Comparison of ENCODE assay signal across 13 mouse cellular contexts in the genomic region with DNA sequence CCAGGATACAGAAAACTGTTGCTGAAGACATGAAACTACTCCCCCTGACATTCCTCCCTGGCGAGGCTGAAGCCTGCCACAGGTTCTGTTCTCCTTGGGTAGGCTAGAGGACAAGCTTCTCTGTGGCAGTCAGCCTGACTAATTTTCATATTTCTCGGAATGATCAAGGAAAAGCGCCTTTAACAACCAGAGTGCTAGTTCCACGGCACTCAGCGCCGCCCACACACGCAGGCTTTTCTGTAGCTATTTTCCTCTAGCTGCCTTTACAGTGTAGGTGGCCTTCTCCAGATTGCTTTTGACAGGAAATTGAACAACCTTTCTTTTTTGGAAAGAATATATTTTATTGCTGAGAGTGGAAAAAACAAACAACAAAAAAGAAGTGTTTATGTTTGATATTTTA.
A peak's percentile ranks its signal among the peaks of the same experiment; 100 is the strongest.
DNase-seq lines count a peak whose midpoint lies in the region; ATAC-seq and TF ChIP-seq lines count a peak whose summit lies in the region.
"Had no signal": no experiment of that assay in that cellular context is flagged by ENCODE, and none has a peak within 500 bp of the region (broad histone marks: within the 10 kb centered on the region; RNA-seq: fewer than 3 reads in every experiment).

No protein-coding gene starts in this region.

- H3K9ac ChIP-seq in heart, embryonic 11.5 days (ENCODE audit: low read depth, low read length): no peak overlapping the region

- DNase-seq in heart, postnatal 10 days: no peak
- DNase-seq in CD4-positive, CD25-positive, alpha-beta regulatory T cell, adult 2 months (ENCODE audit: low read depth, low spot score): peak; percentile 49
- peak; percentile 68 to 88 for DNase-seq in frontal cortex, postnatal 36 days (ENCODE audit: low spot score in 2 of 2)
- peak; percentile 69 to 84 for DNase-seq in left cerebral cortex, adult 9 months (ENCODE audit: low spot score in 2 of 2)
- no peak for DNase-seq in lung, adult 2 months
- DNase-seq in cerebellum, postnatal 4 days (ENCODE audit: low spot score in 2 of 2): no peak
- DNase-seq: adrenal gland, adult 8-10 months; cerebellum, adult 2 months; kidney, postnatal 14 days; liver, embryonic 13.5 days; thymus, adult 2 months had no signal

- ATAC-seq in heart, embryonic 11.5 days (replicated peaks; ENCODE audit: insufficient number of reproducible peaks, low FRiP score, low TSS enrichment): no peak
- ATAC-seq in monocyte, adult 5-6 weeks (replicated peaks; ENCODE audit: insufficient number of reproducible peaks, low FRiP score, low TSS enrichment, poor library complexity, severe bottlenecking): no peak

- H3K4me1 ChIP-seq in heart, embryonic 11.5 days (ENCODE audit: control insufficient read depth, insufficient read depth, low read length): peaks cover 54% of the 10 kb centered on the region
- peaks cover 2% of the 10 kb centered on the region for H3K4me1 ChIP-seq in lung, adult 2 months (ENCODE audit: control insufficient read depth, insufficient read depth, low read length)

- H3K4me2 ChIP-seq in heart, embryonic 11.5 days: no peak overlapping the region
- H3K4me2 ChIP-seq: liver, embryonic 13.5 days had no signal

- TF ChIP-seq CTCF in lung, adult 2 months (IDR thresholded peaks at IDR 0.05; ENCODE audit: insufficient read depth, low read length): no peak

- intact Hi-C loops in heart, postnatal 10 days (cut with DNase I): no loop called here

- no peaks in the 10 kb centered on the region for H3K36me3 ChIP-seq in heart, embryonic 11.5 days (ENCODE audit: control insufficient read depth, insufficient read depth, low read length)
- H3K36me3 ChIP-seq: liver, embryonic 13.5 days had no signal

- no peak for TF ChIP-seq POLR2A in lung, adult 2 months (IDR thresholded peaks at IDR 0.05; ENCODE audit: borderline replicate concordance, extremely low read depth, low read depth, low read length)

- no peak overlapping the region for H3K4me3 ChIP-seq in heart, embryonic 11.5 days (ENCODE audit: low read depth, low read length)
- no peak overlapping the region for H3K4me3 ChIP-seq in lung, adult 2 months (replicated peaks; ENCODE audit: extremely low read depth, low read depth, low read length)
- H3K4me3 ChIP-seq: liver, embryonic 13.5 days had no signal

- H3K27me3 ChIP-seq in heart, embryonic 11.5 days (ENCODE audit: control insufficient read depth, insufficient read depth, low read length): no peaks in the 10 kb centered on the region
- H3K27me3 ChIP-seq: liver, embryonic 13.5 days had no signal

- H3K27ac ChIP-seq in heart, embryonic 11.5 days (ENCODE audit: low read depth, low read length): 0 out of 2 replicates have a peak overlapping the region, but pooled peaks have one; percentile 3

- 59% methylated on average over 7 of the region's 7 CpGs for WGBS in heart, embryonic 11.5 days (ENCODE audit: insufficient replicate concordance)
- WGBS in lung, adult 2 months: 71% methylated on average over 7 of the region's 7 CpGs

- H3K9me3 ChIP-seq in heart, embryonic 11.5 days (replicated peaks; ENCODE audit: control insufficient read depth, low read length): no peaks in the 10 kb centered on the region
- H3K9me3 ChIP-seq: liver, embryonic 13.5 days had no signal

Comparison
In these comparisons a context has a peak if more than half of its experiments do, and no peak if none do; other contexts are left out.
1. DNase-seq: peak in CD4-positive, CD25-positive, alpha-beta regulatory T cell, adult 2 months (single experiment), frontal cortex, postnatal 36 days (2 of 2) and left cerebral cortex, adult 9 months (2 of 2); none in heart, postnatal 10 days (0 of 2), lung, adult 2 months (single experiment) and cerebellum, postnatal 4 days (0 of 2).